Mouse (Mus musculus) liver, embryonic 16.5 days (tissue): ENCODE measurements at regions not wholly inside any gene's neighbourhood (a gene's known extent, or its start where the extent isn't known, plus 50 kb on each side); places are given as distances from the start of the nearest gene placed in this dataset.

ENCODE experiments used
- ATAC-seq: fragments of 200-750 bp; cut with Nextera tagmentation; 2 replicates; pipeline ENCODE4 v1.8.0; 2017; ENCODE audit warnings: low read depth, mild to moderate bottlenecking, moderate number of reproducible peaks, moderate library complexity
- H3K27ac ChIP-seq: fragments of 300-500 bp; sonication (generic); 2 replicates; pipeline ENCODE4 v1.5.1; 2014; ENCODE audit warnings: mild to moderate bottlenecking, low read length
- H3K27me3 ChIP-seq: fragments of 300-500 bp; sonication (generic); 2 replicates; pipeline ENCODE4 v1.6.1; 2014; ENCODE audit warnings: low read depth, low read length, mixed read lengths; ENCODE audit not compliant: control insufficient read depth, insufficient read depth
- H3K36me3 ChIP-seq: fragments of 300-500 bp; sonication (generic); 2 replicates; pipeline ENCODE4 v1.6.1; 2014; ENCODE audit warnings: mild to moderate bottlenecking; ENCODE audit not compliant: control insufficient read depth, insufficient read depth
- H3K4me1 ChIP-seq: fragments of 300-500 bp; sonication (generic); 2 replicates; pipeline ENCODE4 v1.6.1; 2014; ENCODE audit warnings: low read depth, low read length, mixed read lengths; ENCODE audit not compliant: control insufficient read depth
- H3K4me2 ChIP-seq: fragments of 300-500 bp; sonication (generic); 2 replicates; pipeline ENCODE4 v1.6.1; 2014; ENCODE audit warnings: low read depth, low read length, mixed read lengths
- H3K4me3 ChIP-seq: fragments of 300-500 bp; sonication (generic); 2 replicates; pipeline ENCODE4 v1.5.1; 2014; ENCODE audit warnings: low read depth, mild to moderate bottlenecking, low read length
- H3K9ac ChIP-seq: fragments of 300-500 bp; sonication (generic); 2 replicates; pipeline ENCODE4 v1.6.1; 2014; ENCODE audit warnings: low read depth, low read length
- H3K9me3 ChIP-seq: fragments of 300-500 bp; sonication (generic); replicated peaks from 2 replicates; pipeline ENCODE4 v1.6.1; 2016; ENCODE audit warnings: low read length; ENCODE audit not compliant: control insufficient read depth
- WGBS: fragments of 180-500 bp; shearing (Covaris S2); extraction: QIAGEN DNeasy Blood & Tissue Kit; methylation state at CpG from one replicate; pipeline ENCODE4 v1.1.7; 2014; ENCODE audit not compliant: insufficient replicate concordance; 5-methylcytosine and 5-hydroxymethylcytosine counted together

GRCm38 (mm10) chr5:133505661-133506060 lies 593.9 kb upstream of the Castor2 start:
- no peak overlapping the region for H3K27ac ChIP-seq
- no peaks in the 10 kb centered on the region for H3K27me3 ChIP-seq
- H3K36me3 ChIP-seq = no peaks in the 10 kb centered on the region
- no peak overlapping the region for H3K4me2 ChIP-seq
- no peaks in the 10 kb centered on the region for H3K9me3 ChIP-seq
- no peak overlapping the region for H3K9ac ChIP-seq
- 48% methylated on average over 2 of the region's 2 CpGs for WGBS
- ATAC-seq = no peak
- no peak overlapping the region for H3K4me3 ChIP-seq
- no peaks in the 10 kb centered on the region for H3K4me1 ChIP-seq

GRCm38 (mm10) chr5:133487806-133488290 lies 611.7 kb upstream of the Castor2 start:
- ATAC-seq = no peak
- H3K4me3 ChIP-seq = no peak overlapping the region
- H3K4me2 ChIP-seq = no peak overlapping the region
- no peak overlapping the region for H3K9ac ChIP-seq
- H3K9me3 ChIP-seq = no peaks in the 10 kb centered on the region
- H3K27ac ChIP-seq = no peak overlapping the region
- 41% methylated on average over 5 of the region's 5 CpGs for WGBS
- H3K4me1 ChIP-seq = no peaks in the 10 kb centered on the region
- H3K27me3 ChIP-seq = no peaks in the 10 kb centered on the region
- no peaks in the 10 kb centered on the region for H3K36me3 ChIP-seq

GRCm38 (mm10) chr5:133482291-133483086 lies 617.0 kb upstream of the Castor2 start:
- no peak overlapping the region for H3K27ac ChIP-seq
- 61% methylated on average over 14 of the region's 14 CpGs for WGBS
- H3K27me3 ChIP-seq = no peaks in the 10 kb centered on the region
- ATAC-seq = no peak
- H3K9ac ChIP-seq = no peak overlapping the region
- no peaks in the 10 kb centered on the region for H3K36me3 ChIP-seq
- no peak overlapping the region for H3K4me3 ChIP-seq
- no peak overlapping the region for H3K4me2 ChIP-seq
- no peaks in the 10 kb centered on the region for H3K4me1 ChIP-seq
- 0 out of 2 replicates have a peak, but pooled peaks cover 2% of the 10 kb centered on the region for H3K9me3 ChIP-seq

- 64% methylated on average over 6 of the region's 6 CpGs for WGBS
- Histone ChIP-seq H3K27ac (no peak overlapping the region), H3K4me1 (no peaks in the 10 kb centered on the region), H3K9ac (no peak overlapping the region), H3K4me2 (no peak overlapping the region), H3K27me3 (no peaks in the 10 kb centered on the region), H3K36me3 (no peaks in the 10 kb centered on the region), H3K9me3 (0 out of 2 replicates have a peak, but pooled peaks cover 2% of the 10 kb centered on the region), H3K4me3 (no peak overlapping the region)
- ATAC-seq = no peak
Measured at GRCm38 (mm10) chr5:133479205-133479604, 620.3 kb upstream of the Castor2 start.

- Histone ChIP-seq H3K9ac (no peak overlapping the region), H3K4me3 (no peak overlapping the region), H3K27ac (no peak overlapping the region), H3K4me2 (no peak overlapping the region), H3K36me3 (no peaks in the 10 kb centered on the region), H3K4me1 (no peaks in the 10 kb centered on the region), H3K9me3 (no peaks in the 10 kb centered on the region), H3K27me3 (no peaks in the 10 kb centered on the region)
- no peak for ATAC-seq
- 59% methylated on average over 7 of the region's 7 CpGs for WGBS
Measured at GRCm38 (mm10) chr5:133453349-133454049, 646.0 kb upstream of the Castor2 start.

GRCm38 (mm10) chr5:133449926-133450325 lies 649.6 kb upstream of the Castor2 start:
- no peak for ATAC-seq
- Histone ChIP-seq H3K9ac (no peak overlapping the region), H3K4me2 (no peak overlapping the region), H3K4me1 (no peaks in the 10 kb centered on the region), H3K27me3 (no peaks in the 10 kb centered on the region), H3K36me3 (no peaks in the 10 kb centered on the region), H3K4me3 (no peak overlapping the region), H3K9me3 (no peaks in the 10 kb centered on the region; the same call in 1 of the 2 replicates), H3K27ac (no peak overlapping the region)
- WGBS = 47% methylated on average over 3 of the region's 3 CpGs

- no peak overlapping the region for H3K9ac ChIP-seq
- no peak overlapping the region for H3K4me3 ChIP-seq
- no peaks in the 10 kb centered on the region for H3K9me3 ChIP-seq
- H3K36me3 ChIP-seq = no peaks in the 10 kb centered on the region
- 19% methylated on average over 1 of the region's 1 CpGs for WGBS
- ATAC-seq = no peak
- H3K4me2 ChIP-seq = no peak overlapping the region
- H3K27ac ChIP-seq = no peak overlapping the region
- H3K4me1 ChIP-seq = no peaks in the 10 kb centered on the region
- no peaks in the 10 kb centered on the region for H3K27me3 ChIP-seq
Measured at GRCm38 (mm10) chr5:133400826-133401225, 698.7 kb upstream of the Castor2 start.

GRCm38 (mm10) chr5:133389896-133390295 lies 709.6 kb upstream of the Castor2 start:
- Histone ChIP-seq H3K9me3 (no peaks in the 10 kb centered on the region), H3K4me3 (no peak overlapping the region), H3K4me1 (no peaks in the 10 kb centered on the region), H3K36me3 (no peaks in the 10 kb centered on the region), H3K27me3 (no peaks in the 10 kb centered on the region), H3K27ac (no peak overlapping the region), H3K4me2 (no peak overlapping the region), H3K9ac (no peak overlapping the region)
- no peak for ATAC-seq
- 52% methylated on average over 4 of the region's 4 CpGs for WGBS
